Mouse (Mus musculus) small intestine, adult 2 months (tissue): ENCODE data around the gene Nmt1.

Experiments used
- CTCF ChIP-seq: fragments of 200-500 bp; IDR thresholded peaks from 2 replicates; pipeline ENCODE4 v1.5.1; 2012; ENCODE audit warnings: low read depth, mild to moderate bottlenecking, control low read depth, inconsistent platforms, low read length, moderate library complexity, mixed read lengths; ENCODE audit not compliant: insufficient replicate concordance, insufficient read length; ENCODE audit errors: extremely low read depth
- POLR2A ChIP-seq: fragments of 200-500 bp; IDR thresholded peaks from 2 replicates; pipeline ENCODE4 v1.6.1; 2012; ENCODE audit warnings: low read depth, mild to moderate bottlenecking, control low read depth, inconsistent platforms, low read length, moderate library complexity

DNA sequence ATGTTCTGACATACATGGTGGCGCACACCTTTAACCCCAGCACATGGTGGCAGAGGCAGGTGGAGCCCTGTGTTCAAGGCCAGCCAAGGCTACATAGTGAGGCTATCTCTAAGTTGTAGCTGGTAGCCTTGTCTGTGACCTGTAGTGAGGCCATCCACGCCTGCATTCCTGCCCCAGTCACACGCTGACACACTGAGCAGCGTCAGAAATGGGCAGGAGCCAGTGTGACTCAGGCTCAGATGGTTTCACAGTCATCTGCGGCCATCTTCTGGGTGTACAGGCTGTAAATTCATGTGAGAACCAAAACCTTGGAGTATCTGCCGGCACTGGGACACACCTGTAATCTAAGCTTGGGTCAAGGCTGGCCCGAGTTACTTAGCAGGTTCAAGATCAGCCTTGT is 28.6 kb downstream of the Nmt1 start:
- TF ChIP-seq CTCF: no peak
- TF ChIP-seq POLR2A: no peak
